ENCODE assay signal across 10 mouse cellular contexts in genomic region chrX:77050401-77051381, GRCm38 (mm10).
DNase-seq lines count a peak whose midpoint lies in the region; ATAC-seq and TF ChIP-seq lines count a peak whose summit lies in the region.
"Had no signal": no experiment of that assay in that cellular context is flagged by ENCODE, and none has a peak within 500 bp of the region (broad histone marks: within the 10 kb centered on the region; RNA-seq: fewer than 3 reads in every experiment).

No protein-coding gene starts in this region.

- no peak for TF ChIP-seq POLR2A in lung, adult 2 months (IDR thresholded peaks at IDR 0.05; ENCODE audit: borderline replicate concordance, extremely low read depth, low read depth, low read length)

- peak; percentile 13 for DNase-seq in lung, embryonic 14.5 days
- no peak for DNase-seq in lung, adult 2 months
- peak; percentile 58 for DNase-seq in forebrain, embryonic 11.5 days (ENCODE audit: low spot score)
- DNase-seq in kidney, adult 11 months: peak; percentile 37
- peak; percentile 29 for DNase-seq in limb, embryonic 10.5 days (ENCODE audit: low spot score)
- DNase-seq in retina, adult 2 months (ENCODE audit: low read depth, low spot score): peak; percentile 13
- no peak for DNase-seq in spleen, postnatal 4 days (ENCODE audit: low spot score in 2 of 2)

- no peak for TF ChIP-seq CTCF in lung, embryonic 14.5 days (IDR thresholded peaks at IDR 0.05; ENCODE audit: low read depth)
- TF ChIP-seq CTCF in lung, adult 2 months (IDR thresholded peaks at IDR 0.05; ENCODE audit: insufficient read depth, low read length): no peak

- no peaks in the 10 kb centered on the region for H3K4me1 ChIP-seq in lung, embryonic 14.5 days (ENCODE audit: insufficient read depth)
- H3K4me1 ChIP-seq in lung, adult 2 months (ENCODE audit: control insufficient read depth, insufficient read depth, low read length): no peaks in the 10 kb centered on the region
- H3K4me1 ChIP-seq in forebrain, embryonic 11.5 days (replicated peaks; ENCODE audit: control insufficient read depth, insufficient read depth, low read length): no peaks in the 10 kb centered on the region
- no peaks in the 10 kb centered on the region for H3K4me1 ChIP-seq in limb, embryonic 10.5 days
- H3K4me1 ChIP-seq: liver, embryonic 15.5 days had no signal

- no peak overlapping the region for H3K9ac ChIP-seq in lung, embryonic 14.5 days
- no peak overlapping the region for H3K9ac ChIP-seq in forebrain, embryonic 11.5 days (ENCODE audit: low read length)
- H3K9ac ChIP-seq: liver, embryonic 15.5 days had no signal

- no peaks in the 10 kb centered on the region for H3K27me3 ChIP-seq in lung, embryonic 14.5 days (ENCODE audit: insufficient read depth, low read length)
- H3K27me3 ChIP-seq in forebrain, embryonic 11.5 days (ENCODE audit: control insufficient read depth, insufficient read depth, low read length): no peaks in the 10 kb centered on the region
- no peaks in the 10 kb centered on the region for H3K27me3 ChIP-seq in limb, embryonic 10.5 days (ENCODE audit: low read depth, poor library complexity, severe bottlenecking)
- H3K27me3 ChIP-seq: liver, embryonic 15.5 days had no signal

- H3K27ac ChIP-seq in lung, embryonic 14.5 days (ENCODE audit: low read depth): no peak overlapping the region
- no peak overlapping the region for H3K27ac ChIP-seq in forebrain, embryonic 11.5 days (ENCODE audit: low read depth, low read length)
- H3K27ac ChIP-seq in limb, embryonic 10.5 days: no peak overlapping the region
- H3K27ac ChIP-seq: liver, embryonic 15.5 days had no signal

- H3K9me3 ChIP-seq in lung, embryonic 14.5 days (ENCODE audit: low read depth, low read length): no peaks in the 10 kb centered on the region
- H3K9me3 ChIP-seq in forebrain, embryonic 11.5 days (ENCODE audit: control insufficient read depth, low read length): no peaks in the 10 kb centered on the region
- H3K9me3 ChIP-seq in limb, embryonic 10.5 days (replicated peaks): no peaks in the 10 kb centered on the region
- H3K9me3 ChIP-seq: liver, embryonic 15.5 days had no signal

- 49% methylated on average over 5 of the region's 5 CpGs for WGBS in lung, embryonic 14.5 days
- 46% methylated on average over 5 of the region's 5 CpGs for WGBS in lung, adult 2 months
- 26% methylated on average over 5 of the region's 5 CpGs for WGBS in forebrain, embryonic 11.5 days
- WGBS in limb, embryonic 10.5 days: 62% methylated on average over 5 of the region's 5 CpGs

- H3K4me3 ChIP-seq in lung, embryonic 14.5 days (ENCODE audit: low read depth, low read length): no peak overlapping the region
- H3K4me3 ChIP-seq in lung, adult 2 months (replicated peaks; ENCODE audit: extremely low read depth, low read depth, low read length): no peak overlapping the region
- no peak overlapping the region for H3K4me3 ChIP-seq in forebrain, embryonic 11.5 days (ENCODE audit: low read depth, low read length)
- H3K4me3 ChIP-seq in limb, embryonic 10.5 days: no peak overlapping the region
- H3K4me3 ChIP-seq: erythroblast, embryonic 14.5 days; liver, embryonic 15.5 days had no signal

- H3K4me2 ChIP-seq in lung, embryonic 14.5 days: no peak overlapping the region
- no peak overlapping the region for H3K4me2 ChIP-seq in forebrain, embryonic 11.5 days (ENCODE audit: low read depth, low read length, severe bottlenecking)
- H3K4me2 ChIP-seq: liver, embryonic 15.5 days had no signal

- no peaks in the 10 kb centered on the region for H3K36me3 ChIP-seq in lung, embryonic 14.5 days (ENCODE audit: insufficient read depth)
- H3K36me3 ChIP-seq in forebrain, embryonic 11.5 days (ENCODE audit: control insufficient read depth, insufficient read depth, low read length): no peaks in the 10 kb centered on the region
- no peaks in the 10 kb centered on the region for H3K36me3 ChIP-seq in limb, embryonic 10.5 days
- H3K36me3 ChIP-seq: liver, embryonic 15.5 days had no signal

- no peak for ATAC-seq in lung, embryonic 14.5 days (ENCODE audit: insufficient read depth)
- peak; percentile 95 for ATAC-seq in forebrain, embryonic 11.5 days (replicated peaks; ENCODE audit: low FRiP score)
- ATAC-seq in erythroblast, adult 5-6 weeks (replicated peaks; ENCODE audit: low FRiP score, poor library complexity, severe bottlenecking): no peak

Comparison
In these comparisons a context has a peak if more than half of its experiments do, and no peak if none do; other contexts are left out.
1. DNase-seq: peak in lung, embryonic 14.5 days (single experiment), forebrain, embryonic 11.5 days (single experiment), kidney, adult 11 months (single experiment), limb, embryonic 10.5 days (single experiment) and retina, adult 2 months (single experiment); none in lung, adult 2 months (single experiment) and spleen, postnatal 4 days (0 of 2).